Mouse (Mus musculus): Measurements from ENCODE around the gene Dnaic2. TPM values are rescaled to one million over a fixed set of nuclear protein-coding genes. Genes with fewer than 3 reads are reported as not detected.

The Dnaic2 gene
- polyA plus RNA-seq, 1 experiment, result 0.27 TPM

- TF ChIP-seq MYOD1 (IDR thresholded peaks at IDR 0.05; ENCODE audit: control insufficient read depth, insufficient read length, low read depth), result no peak
- TF ChIP-seq CTCF (IDR thresholded peaks at IDR 0.05; ENCODE audit: control insufficient read depth, insufficient read depth, insufficient read length), result peak; percentile 97
- Histone ChIP-seq H3ac (ENCODE audit: control insufficient read depth, insufficient read length, low read depth) (no peak overlapping the region), H3K79me3 (ENCODE audit: low read depth) (no peaks in the 10 kb centered on the region), H3K27me3 (ENCODE audit: control insufficient read depth, insufficient read depth, insufficient read length) (peaks cover 4% of the 10 kb centered on the region), H3K36me3 (ENCODE audit: control insufficient read depth, insufficient read depth) (no peaks in the 10 kb centered on the region), H3K79me2 (ENCODE audit: control insufficient read depth, insufficient read depth) (no peaks in the 10 kb centered on the region), H3K4me3 (ENCODE audit: insufficient read depth, poor library complexity, severe bottlenecking) (no peak overlapping the region)
Observed at GRCm38 (mm10) chr11:114789061-114789714, 62.0 kb downstream of the Dnaic2 start.

- no peaks in the 10 kb centered on the region for H3K79me3 ChIP-seq (ENCODE audit: low read depth)
- no peak overlapping the region for H3K4me3 ChIP-seq (ENCODE audit: insufficient read depth, poor library complexity, severe bottlenecking)
- TF ChIP-seq USF1 (IDR thresholded peaks at IDR 0.05; ENCODE audit: low read depth), result no peak
- TF ChIP-seq MAX (IDR thresholded peaks at IDR 0.05), result no peak
- TF ChIP-seq MYOG (IDR thresholded peaks at IDR 0.05; ENCODE audit: control insufficient read depth, extremely low read depth, insufficient read length), result no peak
- no peak for TF ChIP-seq FOSL1 (IDR thresholded peaks at IDR 0.05; ENCODE audit: insufficient read depth, low read length, poor library complexity, severe bottlenecking)
- TF ChIP-seq MYOD1 (IDR thresholded peaks at IDR 0.05; ENCODE audit: control insufficient read depth, insufficient read length, low read depth), result no peak
- TF ChIP-seq CTCF (IDR thresholded peaks at IDR 0.05; ENCODE audit: control insufficient read depth, insufficient read depth, insufficient read length), result no peak
- no peak for TF ChIP-seq CEBPB (IDR thresholded peaks at IDR 0.05; ENCODE audit: low read depth)
- H3K36me3 ChIP-seq (ENCODE audit: control insufficient read depth, insufficient read depth), result no peaks in the 10 kb centered on the region
- no peaks in the 10 kb centered on the region for H3K79me2 ChIP-seq (ENCODE audit: control insufficient read depth, insufficient read depth)
- H3K27me3 ChIP-seq (ENCODE audit: control insufficient read depth, insufficient read depth, insufficient read length), result peaks cover 4% of the 10 kb centered on the region
- no peak overlapping the region for H3ac ChIP-seq (ENCODE audit: control insufficient read depth, insufficient read length, low read depth)
Observed at GRCm38 (mm10) chr11:114789716-114790115, 62.5 kb downstream of the Dnaic2 start.

- Histone ChIP-seq H3K79me3 (ENCODE audit: low read depth) (no peaks in the 10 kb centered on the region), H3K36me3 (ENCODE audit: control insufficient read depth, insufficient read depth) (no peaks in the 10 kb centered on the region), H3ac (ENCODE audit: control insufficient read depth, insufficient read length, low read depth) (no peak overlapping the region), H3K79me2 (ENCODE audit: control insufficient read depth, insufficient read depth) (no peaks in the 10 kb centered on the region), H3K27me3 (ENCODE audit: control insufficient read depth, insufficient read depth, insufficient read length) (peaks cover 4% of the 10 kb centered on the region), H3K4me3 (ENCODE audit: insufficient read depth, poor library complexity, severe bottlenecking) (no peak overlapping the region)
- TF ChIP-seq MYOG (IDR thresholded peaks at IDR 0.05; ENCODE audit: control insufficient read depth, extremely low read depth, insufficient read length), result no peak
- no peak for TF ChIP-seq CEBPB (IDR thresholded peaks at IDR 0.05; ENCODE audit: low read depth)
- TF ChIP-seq USF1 (IDR thresholded peaks at IDR 0.05; ENCODE audit: low read depth), result no peak
Observed at GRCm38 (mm10) chr11:114790171-114790570, 63.0 kb downstream of the Dnaic2 start.

- no peaks in the 10 kb centered on the region for H3K36me3 ChIP-seq (ENCODE audit: control insufficient read depth, insufficient read depth)
- H3K79me3 ChIP-seq (ENCODE audit: low read depth), result no peaks in the 10 kb centered on the region
- peaks cover 4% of the 10 kb centered on the region for H3K27me3 ChIP-seq (ENCODE audit: control insufficient read depth, insufficient read depth, insufficient read length)
- TF ChIP-seq MYOG (IDR thresholded peaks at IDR 0.05; ENCODE audit: control insufficient read depth, extremely low read depth, insufficient read length) (no peak), USF1 (IDR thresholded peaks at IDR 0.05; ENCODE audit: low read depth) (no peak), FOSL1 (IDR thresholded peaks at IDR 0.05; ENCODE audit: insufficient read depth, low read length, poor library complexity, severe bottlenecking) (no peak), MAX (IDR thresholded peaks at IDR 0.05) (no peak), CTCF (IDR thresholded peaks at IDR 0.05; ENCODE audit: control insufficient read depth, insufficient read depth, insufficient read length) (no peak), CEBPB (IDR thresholded peaks at IDR 0.05; ENCODE audit: low read depth) (no peak)
- H3ac ChIP-seq (ENCODE audit: control insufficient read depth, insufficient read length, low read depth), result no peak overlapping the region
- H3K4me3 ChIP-seq (ENCODE audit: insufficient read depth, poor library complexity, severe bottlenecking), result no peak overlapping the region
- no peaks in the 10 kb centered on the region for H3K79me2 ChIP-seq (ENCODE audit: control insufficient read depth, insufficient read depth)
Observed at GRCm38 (mm10) chr11:114790841-114791240, 63.6 kb downstream of the Dnaic2 start.

DNA sequence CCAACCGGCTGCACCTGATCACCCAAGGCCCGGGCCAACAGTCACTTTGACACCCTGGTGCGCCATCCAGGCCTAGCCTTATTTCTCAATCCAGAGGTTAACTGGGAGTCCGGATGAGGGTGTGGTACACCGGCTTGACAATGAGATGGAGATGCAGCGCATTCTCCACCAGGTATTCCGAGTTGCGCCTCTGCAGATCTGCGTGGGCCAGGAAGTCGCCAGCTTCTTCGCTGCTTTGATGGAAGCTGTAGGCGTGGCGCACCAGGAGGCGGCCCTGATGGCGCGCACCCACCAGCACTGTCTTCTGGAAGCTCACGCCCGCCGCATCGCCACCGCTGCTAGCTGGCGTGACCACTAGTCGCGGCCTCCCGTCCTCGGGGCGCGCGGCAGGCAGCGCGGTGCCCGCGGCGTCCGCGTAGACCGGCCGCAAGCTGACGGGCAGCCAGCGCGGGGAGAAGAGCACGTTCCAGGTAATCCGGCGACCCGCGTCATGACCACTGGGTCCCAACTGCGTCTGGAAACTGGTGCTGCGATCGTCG, 64.2 kb downstream of the Dnaic2 start:
- TF ChIP-seq CTCF (IDR thresholded peaks at IDR 0.05; ENCODE audit: control insufficient read depth, insufficient read depth, insufficient read length), result no peak
- no peak for TF ChIP-seq MAX (IDR thresholded peaks at IDR 0.05)
- no peak for TF ChIP-seq FOSL1 (IDR thresholded peaks at IDR 0.05; ENCODE audit: insufficient read depth, low read length, poor library complexity, severe bottlenecking)
- no peak for TF ChIP-seq USF1 (IDR thresholded peaks at IDR 0.05; ENCODE audit: low read depth)
- TF ChIP-seq MYOD1 (IDR thresholded peaks at IDR 0.05; ENCODE audit: control insufficient read depth, insufficient read length, low read depth), result no peak
- no peak for TF ChIP-seq CEBPB (IDR thresholded peaks at IDR 0.05; ENCODE audit: low read depth)
- TF ChIP-seq MYOG (IDR thresholded peaks at IDR 0.05; ENCODE audit: control insufficient read depth, extremely low read depth, insufficient read length), result no peak
- Histone ChIP-seq H3K27me3 (ENCODE audit: control insufficient read depth, insufficient read depth, insufficient read length) (peaks cover 4% of the 10 kb centered on the region), H3K4me3 (ENCODE audit: insufficient read depth, poor library complexity, severe bottlenecking) (no peak overlapping the region)

DNA sequence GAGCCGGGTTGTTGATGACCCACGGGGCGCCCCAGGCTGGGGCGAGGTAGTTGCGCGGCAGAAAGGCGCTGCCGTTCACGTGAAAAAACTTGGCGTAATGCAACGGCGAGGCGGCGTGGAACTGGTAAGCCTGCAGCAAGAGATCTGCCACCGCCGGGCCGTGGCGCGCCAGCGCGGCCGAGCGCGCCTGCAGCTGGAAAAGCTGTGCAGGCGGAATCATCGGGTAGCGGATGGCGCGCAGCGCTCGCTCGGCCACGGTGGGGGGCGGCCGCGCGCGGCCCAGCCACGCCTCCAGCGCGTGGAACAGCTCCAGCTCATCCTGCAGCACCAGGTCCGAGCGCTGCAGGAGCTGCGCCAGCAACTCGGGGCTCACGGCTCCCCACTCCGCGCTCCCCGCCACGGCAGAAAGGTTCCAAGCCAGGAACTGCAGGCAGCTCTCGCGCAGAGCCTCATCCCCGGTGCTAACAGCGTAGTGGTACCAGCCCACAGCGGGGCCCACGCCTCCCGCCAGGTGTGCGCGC, 64.7 kb downstream of the Dnaic2 start:
- H3K79me3 ChIP-seq (ENCODE audit: low read depth), result no peaks in the 10 kb centered on the region
- H3K79me2 ChIP-seq (ENCODE audit: control insufficient read depth, insufficient read depth), result no peaks in the 10 kb centered on the region
- no peaks in the 10 kb centered on the region for H3K36me3 ChIP-seq (ENCODE audit: control insufficient read depth, insufficient read depth)
- no peak for TF ChIP-seq MAX (IDR thresholded peaks at IDR 0.05)
- TF ChIP-seq FOSL1 (IDR thresholded peaks at IDR 0.05; ENCODE audit: insufficient read depth, low read length, poor library complexity, severe bottlenecking), result no peak
- TF ChIP-seq MYOD1 (IDR thresholded peaks at IDR 0.05; ENCODE audit: control insufficient read depth, insufficient read length, low read depth), result no peak
- no peak for TF ChIP-seq CTCF (IDR thresholded peaks at IDR 0.05; ENCODE audit: control insufficient read depth, insufficient read depth, insufficient read length)
- TF ChIP-seq CEBPB (IDR thresholded peaks at IDR 0.05; ENCODE audit: low read depth), result no peak
- no peak for TF ChIP-seq USF1 (IDR thresholded peaks at IDR 0.05; ENCODE audit: low read depth)
- TF ChIP-seq MYOG (IDR thresholded peaks at IDR 0.05; ENCODE audit: control insufficient read depth, extremely low read depth, insufficient read length), result no peak
- H3K4me3 ChIP-seq (ENCODE audit: insufficient read depth, poor library complexity, severe bottlenecking), result no peak overlapping the region
- peaks cover 4% of the 10 kb centered on the region for H3K27me3 ChIP-seq (ENCODE audit: control insufficient read depth, insufficient read depth, insufficient read length)
- no peak overlapping the region for H3ac ChIP-seq (ENCODE audit: control insufficient read depth, insufficient read length, low read depth)

More for the DNA sequence above, 64.2 kb downstream of the Dnaic2 start:
- H3K36me3 ChIP-seq (ENCODE audit: control insufficient read depth, insufficient read depth), result no peaks in the 10 kb centered on the region
- no peaks in the 10 kb centered on the region for H3K79me2 ChIP-seq (ENCODE audit: control insufficient read depth, insufficient read depth)
- H3ac ChIP-seq (ENCODE audit: control insufficient read depth, insufficient read length, low read depth), result no peak overlapping the region
- no peaks in the 10 kb centered on the region for H3K79me3 ChIP-seq (ENCODE audit: low read depth)

Measured in C2C12 (cell line).